Mouse (Mus musculus): Measurements from ENCODE around the gene Pdgfb. TPM values are rescaled to one million over a fixed set of nuclear protein-coding genes. Genes with fewer than 3 reads are reported as not detected.
A peak's percentile ranks its signal among the peaks of the same experiment; 100 is the strongest.

Gene Pdgfb
- polyA plus RNA-seq (2014; fragmentation: Nextera tagmentation; extraction: Ambion mirVana) = 4.5 and 5.0 TPM in 2 replicates

GRCm38 (mm10) chr15:80014321-80015210 lies at the start of gene Pdgfb:
Gene Pdgfb (minus strand): TSS chr15:80014977.
- Histone ChIP-seq H3K36me3 (ENCODE audit: control insufficient read depth, insufficient read depth, low read length) (no peaks in the 10 kb centered on the region), H3K9ac (replicated peaks; ENCODE audit: low read depth, low read length) (peak within 1 kb of the TSS; percentile 80), H3K27me3 (ENCODE audit: control insufficient read depth, insufficient read depth, low read length) (peaks cover 31% of the 10 kb centered on the region), H3K9me3 (ENCODE audit: control insufficient read depth, low read length) (no peaks in the 10 kb centered on the region), H3K4me2 (ENCODE audit: low read depth, low read length) (peak within 1 kb of the TSS; percentile 91), H3K4me1 (ENCODE audit: control insufficient read depth, insufficient read depth, low read length) (peaks cover 20% of the 10 kb centered on the region; the same call in 1 of the 2 replicates), H3K27ac (ENCODE audit: low read depth, low read length) (no peak within 1 kb of the TSS), H3K4me3 (ENCODE audit: low read depth, low read length) (peak within 1 kb of the TSS; percentile 73)
- no peak for ATAC-seq (ENCODE audit: low read depth)
- WGBS = under 1% methylated on average over 43 of the region's 60 CpGs

GRCm38 (mm10) chr15:80062821-80063220 lies 48.0 kb upstream of the Pdgfb start:
- Histone ChIP-seq H3K4me1 (ENCODE audit: control insufficient read depth, insufficient read depth, low read length) (no peaks in the 10 kb centered on the region), H3K4me2 (ENCODE audit: low read depth, low read length) (no peak overlapping the region), H3K27me3 (ENCODE audit: control insufficient read depth, insufficient read depth, low read length) (no peaks in the 10 kb centered on the region), H3K27ac (ENCODE audit: low read depth, low read length) (no peak overlapping the region), H3K9me3 (ENCODE audit: control insufficient read depth, low read length) (no peaks in the 10 kb centered on the region), H3K36me3 (ENCODE audit: control insufficient read depth, insufficient read depth, low read length) (no peaks in the 10 kb centered on the region), H3K9ac (replicated peaks; ENCODE audit: low read depth, low read length) (no peak overlapping the region), H3K4me3 (ENCODE audit: low read depth, low read length) (no peak overlapping the region)
- 47% methylated on average over 5 of the region's 5 CpGs for WGBS
- no peak for ATAC-seq (ENCODE audit: low read depth)

GRCm38 (mm10) chr15:80062339-80062738 lies 47.6 kb upstream of the Pdgfb start:
- no peak for ATAC-seq (ENCODE audit: low read depth)
- no peak overlapping the region for H3K27ac ChIP-seq (ENCODE audit: low read depth, low read length)
- 77% methylated on average over 7 of the region's 9 CpGs for WGBS
- no peaks in the 10 kb centered on the region for H3K27me3 ChIP-seq (ENCODE audit: control insufficient read depth, insufficient read depth, low read length)
- no peaks in the 10 kb centered on the region for H3K9me3 ChIP-seq (ENCODE audit: control insufficient read depth, low read length)
- no peaks in the 10 kb centered on the region for H3K36me3 ChIP-seq (ENCODE audit: control insufficient read depth, insufficient read depth, low read length)
- H3K9ac ChIP-seq (replicated peaks; ENCODE audit: low read depth, low read length) = no peak overlapping the region
- no peak overlapping the region for H3K4me3 ChIP-seq (ENCODE audit: low read depth, low read length)
- H3K4me2 ChIP-seq (ENCODE audit: low read depth, low read length) = no peak overlapping the region
- no peaks in the 10 kb centered on the region for H3K4me1 ChIP-seq (ENCODE audit: control insufficient read depth, insufficient read depth, low read length)

GRCm38 (mm10) chr15:80061071-80061550 lies 46.3 kb upstream of the Pdgfb start:
- no peak overlapping the region for H3K4me3 ChIP-seq (ENCODE audit: low read depth, low read length)
- ATAC-seq (ENCODE audit: low read depth) = no peak
- no peak overlapping the region for H3K9ac ChIP-seq (replicated peaks; ENCODE audit: low read depth, low read length)
- no peaks in the 10 kb centered on the region for H3K9me3 ChIP-seq (ENCODE audit: control insufficient read depth, low read length)
- no peak overlapping the region for H3K4me2 ChIP-seq (ENCODE audit: low read depth, low read length)
- H3K36me3 ChIP-seq (ENCODE audit: control insufficient read depth, insufficient read depth, low read length) = no peaks in the 10 kb centered on the region
- no peaks in the 10 kb centered on the region for H3K27me3 ChIP-seq (ENCODE audit: control insufficient read depth, insufficient read depth, low read length)
- H3K27ac ChIP-seq (ENCODE audit: low read depth, low read length) = no peak overlapping the region
- whole genome bisulfite sequencing = 93% methylated on average over 4 of the region's 4 CpGs
- H3K4me1 ChIP-seq (ENCODE audit: control insufficient read depth, insufficient read depth, low read length) = no peaks in the 10 kb centered on the region

- Histone ChIP-seq H3K4me1 (ENCODE audit: control insufficient read depth, insufficient read depth, low read length) (no peaks in the 10 kb centered on the region), H3K4me2 (ENCODE audit: low read depth, low read length) (no peak overlapping the region), H3K27me3 (ENCODE audit: control insufficient read depth, insufficient read depth, low read length) (no peaks in the 10 kb centered on the region), H3K9me3 (ENCODE audit: control insufficient read depth, low read length) (no peaks in the 10 kb centered on the region), H3K4me3 (ENCODE audit: low read depth, low read length) (no peak overlapping the region), H3K36me3 (ENCODE audit: control insufficient read depth, insufficient read depth, low read length) (no peaks in the 10 kb centered on the region), H3K9ac (replicated peaks; ENCODE audit: low read depth, low read length) (no peak overlapping the region), H3K27ac (ENCODE audit: low read depth, low read length) (no peak overlapping the region)
- 96% methylated on average over 8 of the region's 8 CpGs for WGBS
- ATAC-seq (ENCODE audit: low read depth) = no peak
Observed at GRCm38 (mm10) chr15:80060356-80061070, 45.7 kb upstream of the Pdgfb start.

- Histone ChIP-seq H3K4me1 (ENCODE audit: control insufficient read depth, insufficient read depth, low read length) (no peaks in the 10 kb centered on the region), H3K4me2 (ENCODE audit: low read depth, low read length) (no peak overlapping the region), H3K27me3 (ENCODE audit: control insufficient read depth, insufficient read depth, low read length) (no peaks in the 10 kb centered on the region), H3K4me3 (ENCODE audit: low read depth, low read length) (no peak overlapping the region), H3K9ac (replicated peaks; ENCODE audit: low read depth, low read length) (no peak overlapping the region), H3K9me3 (ENCODE audit: control insufficient read depth, low read length) (no peaks in the 10 kb centered on the region), H3K27ac (ENCODE audit: low read depth, low read length) (no peak overlapping the region), H3K36me3 (ENCODE audit: control insufficient read depth, insufficient read depth, low read length) (no peaks in the 10 kb centered on the region)
- WGBS = 83% methylated on average over 7 of the region's 7 CpGs
- no peak for ATAC-seq (ENCODE audit: low read depth)
Observed at GRCm38 (mm10) chr15:80059606-80060005, 44.8 kb upstream of the Pdgfb start.

- no peak for ATAC-seq (ENCODE audit: low read depth)
- Histone ChIP-seq H3K4me1 (ENCODE audit: control insufficient read depth, insufficient read depth, low read length) (no peaks in the 10 kb centered on the region), H3K9ac (replicated peaks; ENCODE audit: low read depth, low read length) (no peak overlapping the region), H3K27me3 (ENCODE audit: control insufficient read depth, insufficient read depth, low read length) (no peaks in the 10 kb centered on the region), H3K27ac (ENCODE audit: low read depth, low read length) (no peak overlapping the region), H3K4me3 (ENCODE audit: low read depth, low read length) (no peak overlapping the region), H3K9me3 (ENCODE audit: control insufficient read depth, low read length) (no peaks in the 10 kb centered on the region), H3K4me2 (ENCODE audit: low read depth, low read length) (no peak overlapping the region), H3K36me3 (ENCODE audit: control insufficient read depth, insufficient read depth, low read length) (no peaks in the 10 kb centered on the region)
- WGBS = 91% methylated on average over 7 of the region's 7 CpGs
Observed at GRCm38 (mm10) chr15:80058151-80058550, 43.4 kb upstream of the Pdgfb start.

GRCm38 (mm10) chr15:80054034-80054710 lies 39.4 kb upstream of the Pdgfb start:
- ATAC-seq (ENCODE audit: low read depth) = no peak
- H3K4me2 ChIP-seq (ENCODE audit: low read depth, low read length) = no peak overlapping the region
- no peaks in the 10 kb centered on the region for H3K9me3 ChIP-seq (ENCODE audit: control insufficient read depth, low read length)
- 90% methylated on average over 7 of the region's 7 CpGs for whole genome bisulfite sequencing
- H3K27ac ChIP-seq (ENCODE audit: low read depth, low read length) = no peak overlapping the region
- H3K27me3 ChIP-seq (ENCODE audit: control insufficient read depth, insufficient read depth, low read length) = no peaks in the 10 kb centered on the region
- no peaks in the 10 kb centered on the region for H3K4me1 ChIP-seq (ENCODE audit: control insufficient read depth, insufficient read depth, low read length)
- H3K9ac ChIP-seq (replicated peaks; ENCODE audit: low read depth, low read length) = no peak overlapping the region
- no peak overlapping the region for H3K4me3 ChIP-seq (ENCODE audit: low read depth, low read length)
- H3K36me3 ChIP-seq (ENCODE audit: control insufficient read depth, insufficient read depth, low read length) = no peaks in the 10 kb centered on the region
